Mouse (Mus musculus): ENCODE results near the gene Vamp2.

- no peak for TF ChIP-seq POLR2A (IDR thresholded peaks at IDR 0.05; ENCODE audit: extremely low read depth, insufficient read depth, low read length)
- no peak for TF ChIP-seq CTCF (IDR thresholded peaks at IDR 0.05; ENCODE audit: low read depth, low read length)
Measured at GRCm38 (mm10) chr11:69104487-69104886, 16.2 kb downstream of the Vamp2 start.

Data from liver, adult 2 months (tissue).